Mouse (Mus musculus): ENCODE results near the gene Zfp536. TPM values are rescaled to one million over a fixed set of nuclear protein-coding genes. Genes with fewer than 3 reads are reported as not detected.

The Zfp536 gene
- polyA plus RNA-seq, 1 experiment from 2014 or later: 2.0 TPM

DNA sequence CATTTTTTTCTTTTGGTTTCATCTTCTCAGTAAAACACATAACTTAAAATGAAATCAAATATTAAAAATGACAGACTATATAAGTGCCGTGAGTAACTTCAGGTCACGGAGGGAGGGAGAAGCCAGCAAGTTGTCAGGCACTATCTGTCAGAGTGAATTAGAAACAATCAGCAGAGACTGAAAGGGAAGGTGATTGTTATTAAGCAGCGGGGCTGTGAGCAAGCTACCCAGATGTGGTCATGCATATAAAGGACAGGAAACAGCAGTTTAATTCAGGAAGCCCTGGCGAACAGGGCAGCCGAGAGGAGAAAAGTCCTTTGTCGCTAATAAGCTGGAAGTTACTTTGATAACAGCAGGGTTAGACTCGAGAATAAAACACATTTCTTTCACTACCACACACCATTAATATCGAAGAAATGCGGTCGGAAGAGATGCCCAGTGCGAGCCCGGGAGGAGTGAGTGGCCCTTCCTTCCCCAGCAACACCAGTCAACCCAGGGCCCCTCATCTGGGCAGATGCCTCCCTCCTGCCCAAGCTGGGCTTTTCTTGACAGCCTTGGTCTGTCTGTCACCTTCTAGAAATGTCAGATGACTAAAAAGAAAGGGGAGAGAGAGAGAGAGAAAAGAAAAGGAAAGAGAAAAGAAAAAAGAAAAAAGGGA is 133.6 kb downstream of the Zfp536 start:
- DNase-seq (ENCODE audit: low spot score): no peak
- Histone ChIP-seq H3K4me3 (no peak overlapping the region), H3K36me3 (no peaks in the 10 kb centered on the region), H3K27me3 (ENCODE audit: insufficient read depth, poor library complexity, severe bottlenecking) (peaks cover 6% of the 10 kb centered on the region; the same call in 1 of the 2 replicates), H3K4me1 (no peaks in the 10 kb centered on the region), H3K9me3 (no peaks in the 10 kb centered on the region), H3K27ac (no peak overlapping the region)
- 58% methylated on average over 12 of the region's 12 CpGs for WGBS

DNA sequence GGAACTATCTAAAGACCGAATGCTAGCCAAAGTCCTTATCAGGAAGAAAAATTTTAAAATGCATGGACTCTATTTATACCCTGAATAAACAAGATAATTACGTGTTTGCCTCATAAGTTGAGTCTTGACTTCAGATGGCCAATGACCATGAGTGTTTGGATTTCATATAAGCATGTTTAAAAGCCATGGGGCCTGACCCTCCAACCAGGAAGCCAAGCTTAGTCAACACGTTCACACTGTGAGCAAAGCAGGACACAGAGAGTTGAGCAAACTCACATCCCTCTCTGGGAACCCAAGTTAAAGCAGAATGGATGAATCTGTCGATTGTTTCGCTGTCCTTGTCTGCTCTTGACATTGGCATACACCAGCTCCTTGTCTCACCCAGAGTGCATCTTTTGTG is 138.6 kb downstream of the Zfp536 start:
- no peaks in the 10 kb centered on the region for H3K36me3 ChIP-seq
- H3K27me3 ChIP-seq (ENCODE audit: insufficient read depth, poor library complexity, severe bottlenecking): peaks cover 9% of the 10 kb centered on the region; the same call in 1 of the 2 replicates
- no peaks in the 10 kb centered on the region for H3K4me1 ChIP-seq
- no peak overlapping the region for H3K27ac ChIP-seq
- H3K9me3 ChIP-seq: no peaks in the 10 kb centered on the region
- no peak for DNase-seq (ENCODE audit: low spot score)
- 70% methylated on average over 5 of the region's 5 CpGs for WGBS
- no peak overlapping the region for H3K4me3 ChIP-seq

DNA sequence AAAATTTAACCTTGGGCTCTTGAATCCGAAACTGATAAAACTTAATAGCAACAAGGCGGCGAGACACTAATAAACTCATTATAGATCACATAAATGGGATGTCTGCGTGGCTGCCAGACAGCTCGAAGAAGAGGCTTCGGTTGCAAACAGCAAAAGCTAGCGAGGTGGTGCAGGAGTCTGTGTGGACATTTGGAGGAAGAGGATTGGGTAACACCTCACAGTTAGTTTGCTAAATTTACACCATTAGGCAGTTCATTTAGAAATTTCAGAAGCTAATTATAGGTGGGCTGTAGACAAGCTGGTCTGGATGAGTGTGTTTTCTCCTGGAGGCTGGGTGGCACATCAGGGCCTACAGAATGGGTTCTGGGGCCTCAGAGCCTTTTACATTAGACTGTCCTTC is 143.0 kb downstream of the Zfp536 start:
- WGBS: 86% methylated on average over 7 of the region's 7 CpGs

DNA sequence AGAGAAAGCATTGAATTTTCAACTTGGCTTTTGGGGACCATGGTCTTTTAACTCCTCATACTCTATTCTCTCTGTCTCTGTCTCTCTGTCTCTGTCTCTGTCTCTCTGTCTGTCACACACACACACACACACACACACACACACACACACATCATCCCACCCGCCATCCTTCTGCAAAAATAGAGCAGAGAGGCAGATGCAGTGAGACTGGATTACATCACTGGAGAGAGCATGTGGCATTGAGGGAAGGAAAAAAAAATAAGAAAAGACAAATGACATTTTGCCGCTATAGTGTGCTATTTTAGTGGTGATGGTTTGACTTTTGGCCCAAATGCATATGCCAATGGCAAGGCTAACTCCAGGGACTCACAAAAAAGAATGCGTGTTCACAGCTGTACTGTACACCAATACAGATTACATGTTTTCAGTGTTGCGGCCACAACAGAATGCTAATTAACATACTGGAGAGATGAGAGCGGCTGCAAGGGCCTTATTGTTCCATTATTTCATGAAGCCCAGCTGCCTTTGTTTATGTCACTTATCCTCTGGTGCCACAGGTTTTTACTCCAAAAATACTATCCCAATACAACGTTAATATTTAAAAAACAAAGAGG is 145.4 kb downstream of the Zfp536 start:
- H3K4me3 ChIP-seq: no peak overlapping the region
- peaks cover 49% of the 10 kb centered on the region for H3K27me3 ChIP-seq (ENCODE audit: insufficient read depth, poor library complexity, severe bottlenecking)
- H3K36me3 ChIP-seq: no peaks in the 10 kb centered on the region
- peaks cover 5% of the 10 kb centered on the region; the same call in 1 of the 2 replicates for H3K4me1 ChIP-seq
- H3K27ac ChIP-seq: no peak overlapping the region
- H3K9me3 ChIP-seq: no peaks in the 10 kb centered on the region
- no peak for DNase-seq (ENCODE audit: low spot score)
- 74% methylated on average over 6 of the region's 6 CpGs for WGBS

More for the DNA sequence above, 143.0 kb downstream of the Zfp536 start:
- peaks cover 29% of the 10 kb centered on the region for H3K27me3 ChIP-seq (ENCODE audit: insufficient read depth, poor library complexity, severe bottlenecking)
- H3K4me3 ChIP-seq: no peak overlapping the region
- DNase-seq (ENCODE audit: low spot score): no peak
- no peaks in the 10 kb centered on the region for H3K9me3 ChIP-seq
- no peaks in the 10 kb centered on the region for H3K4me1 ChIP-seq
- no peak overlapping the region for H3K27ac ChIP-seq
- no peaks in the 10 kb centered on the region for H3K36me3 ChIP-seq

DNA sequence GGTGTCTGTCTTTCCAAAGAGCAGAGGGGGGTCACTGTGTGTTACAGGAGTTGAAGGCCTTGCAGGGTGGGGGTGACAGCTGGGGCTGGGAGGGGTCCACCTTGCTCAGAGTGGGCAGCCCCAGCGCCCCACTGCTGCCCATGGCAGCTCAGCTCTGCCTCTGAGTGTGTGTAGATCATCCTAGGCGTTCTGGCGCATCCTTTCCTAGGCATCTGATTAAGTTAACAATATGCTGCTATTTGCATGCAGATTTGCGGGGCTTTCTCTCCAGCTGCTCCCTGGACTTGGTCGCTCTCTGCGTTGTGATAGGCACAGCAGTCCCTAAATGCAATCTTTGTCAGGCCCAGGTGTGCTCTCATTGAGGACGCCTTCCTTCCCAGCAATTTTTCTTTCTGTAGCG is 147.7 kb downstream of the Zfp536 start:
- H3K9me3 ChIP-seq: no peaks in the 10 kb centered on the region
- no peak overlapping the region for H3K4me3 ChIP-seq
- H3K27me3 ChIP-seq (ENCODE audit: insufficient read depth, poor library complexity, severe bottlenecking): peaks cover 58% of the 10 kb centered on the region
- H3K4me1 ChIP-seq: peaks cover 5% of the 10 kb centered on the region; the same call in 1 of the 2 replicates
- WGBS: 36% methylated on average over 8 of the region's 8 CpGs
- H3K36me3 ChIP-seq: no peaks in the 10 kb centered on the region
- no peak for DNase-seq (ENCODE audit: low spot score)
- H3K27ac ChIP-seq: no peak overlapping the region

DNA sequence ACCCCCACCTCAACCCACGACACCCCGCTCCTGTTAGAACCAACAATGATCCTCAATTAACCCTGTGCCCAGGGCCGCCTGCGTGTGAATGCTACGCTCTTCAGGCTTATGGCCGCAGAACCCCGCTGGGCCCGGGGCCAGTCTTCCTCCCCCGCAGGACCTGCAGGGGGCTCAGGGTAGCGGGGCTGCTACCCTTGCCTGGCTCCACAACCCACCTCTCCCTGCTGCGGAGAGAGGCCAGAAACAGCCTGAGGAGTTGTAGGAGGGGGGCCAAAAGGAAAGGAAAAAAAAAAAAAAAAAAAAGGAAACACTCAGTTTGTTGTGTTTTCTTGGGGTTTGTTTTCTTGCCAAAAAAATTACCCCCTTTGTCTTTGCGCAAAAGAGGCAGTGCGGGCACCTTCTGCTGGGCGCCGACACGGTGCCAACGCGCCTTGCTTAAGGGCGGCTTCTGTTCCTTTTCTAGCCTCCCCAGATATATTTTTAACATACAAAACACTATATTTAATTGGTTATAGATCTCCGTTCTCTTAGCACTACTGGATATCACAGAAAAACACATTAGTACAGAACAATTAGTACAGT is 148.6 kb downstream of the Zfp536 start:
- Histone ChIP-seq H3K27ac (no peak overlapping the region), H3K27me3 (ENCODE audit: insufficient read depth, poor library complexity, severe bottlenecking) (peaks cover 54% of the 10 kb centered on the region), H3K36me3 (no peaks in the 10 kb centered on the region), H3K4me1 (peaks cover 5% of the 10 kb centered on the region; the same call in 1 of the 2 replicates), H3K4me3 (peak overlapping the region; percentile 64), H3K9me3 (no peaks in the 10 kb centered on the region)
- WGBS: 6% methylated on average over 20 of the region's 20 CpGs
- DNase-seq (ENCODE audit: low spot score): no peak

DNA sequence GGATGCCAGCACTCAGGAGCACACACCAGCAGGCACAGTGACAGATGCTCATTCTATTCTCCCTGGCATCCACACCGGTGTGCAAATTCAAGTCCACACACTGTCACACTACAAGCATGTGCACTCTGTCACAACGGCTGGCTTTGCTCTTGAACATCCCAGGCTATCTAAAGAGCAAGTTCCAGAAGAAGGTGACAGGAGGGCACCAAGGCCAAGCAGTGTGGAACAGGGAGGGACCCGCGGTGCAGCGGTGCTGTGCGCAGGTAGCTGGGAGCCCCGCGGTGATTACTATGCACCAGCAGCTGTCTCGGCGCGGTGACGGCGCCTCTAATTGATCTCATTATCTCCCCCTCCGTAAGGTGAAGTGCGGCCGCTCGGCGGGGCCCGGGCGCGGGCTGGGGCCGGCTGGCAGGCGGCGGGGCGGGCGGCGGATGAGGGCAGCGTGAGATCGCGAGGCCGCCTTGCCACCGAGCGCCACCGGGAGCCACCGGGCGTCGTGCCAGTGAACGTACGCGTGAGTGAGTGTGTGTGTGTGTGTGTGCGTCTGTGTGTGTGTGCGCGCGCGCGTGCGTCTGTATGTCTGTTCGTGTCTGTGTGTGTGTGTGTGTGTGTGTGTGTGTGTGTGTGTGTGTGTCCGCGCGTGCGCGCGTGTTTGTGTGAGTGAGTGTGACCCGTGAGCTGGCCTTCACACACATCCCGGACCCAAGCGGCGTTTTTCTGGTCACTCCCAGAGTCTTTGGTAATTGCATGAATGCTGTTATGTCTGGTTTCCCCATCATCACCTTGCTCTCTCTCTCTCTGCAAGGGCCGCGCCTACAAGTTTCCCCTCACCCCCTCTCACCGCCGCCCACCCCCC is 149.3 kb downstream of the Zfp536 start:
- Histone ChIP-seq H3K9me3 (no peaks in the 10 kb centered on the region), H3K4me3 (peak overlapping the region; percentile 64), H3K27ac (no peak overlapping the region; the same call in 1 of the 2 replicates), H3K4me1 (peaks cover 5% of the 10 kb centered on the region; the same call in 1 of the 2 replicates), H3K27me3 (ENCODE audit: insufficient read depth, poor library complexity, severe bottlenecking) (peaks cover 54% of the 10 kb centered on the region), H3K36me3 (no peaks in the 10 kb centered on the region)
- 2% methylated on average over 59 of the region's 62 CpGs for WGBS
- DNase-seq (ENCODE audit: low spot score): peak; percentile 77

DNA sequence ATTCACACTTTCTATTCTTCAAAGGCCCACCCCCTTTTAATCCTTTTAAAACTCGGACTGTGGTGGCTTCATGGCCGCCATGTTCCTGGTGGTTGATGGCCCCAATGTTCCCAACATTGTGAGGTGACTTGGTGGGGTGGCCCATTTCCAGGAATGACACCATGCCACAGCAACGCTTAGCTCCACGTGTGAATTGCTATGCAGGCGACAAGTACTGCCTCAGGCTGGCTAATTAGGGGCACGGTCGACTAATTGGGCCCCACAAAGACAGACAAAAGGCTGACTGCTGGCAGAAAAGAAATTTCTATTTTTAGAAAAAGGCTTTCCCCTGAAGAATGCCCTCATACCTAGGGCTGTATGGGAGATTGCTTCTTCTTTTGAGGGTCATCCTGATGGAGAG is 154.2 kb downstream of the Zfp536 start:
- no peak for DNase-seq (ENCODE audit: low spot score)
- Histone ChIP-seq H3K27me3 (ENCODE audit: insufficient read depth, poor library complexity, severe bottlenecking) (peaks cover 43% of the 10 kb centered on the region), H3K9me3 (no peaks in the 10 kb centered on the region), H3K36me3 (no peaks in the 10 kb centered on the region), H3K4me3 (no peak overlapping the region), H3K27ac (no peak overlapping the region), H3K4me1 (peaks cover 9% of the 10 kb centered on the region)
- WGBS: 72% methylated on average over 7 of the region's 7 CpGs

DNA sequence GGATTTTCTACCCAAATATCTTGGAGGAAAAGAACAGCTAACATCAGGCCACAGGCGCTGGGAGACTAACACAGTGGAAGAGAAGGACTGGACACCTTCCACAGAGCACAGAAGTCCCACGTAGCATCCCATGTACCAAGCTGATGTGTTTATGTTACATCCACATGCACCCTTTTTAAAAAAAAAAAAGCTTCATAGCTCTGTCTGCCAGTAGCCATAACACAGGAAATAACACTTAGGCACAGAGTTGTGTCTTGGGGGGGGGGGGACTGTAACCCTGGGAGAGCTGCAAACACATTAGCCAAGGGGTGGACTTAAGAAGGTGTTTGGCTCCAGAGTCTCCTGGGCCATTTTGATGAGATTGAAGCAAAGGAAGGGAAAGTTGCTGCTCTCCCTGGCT is 155.6 kb downstream of the Zfp536 start:
- Histone ChIP-seq H3K9me3 (no peaks in the 10 kb centered on the region), H3K4me3 (no peak overlapping the region), H3K4me1 (peaks cover 12% of the 10 kb centered on the region), H3K27ac (no peak overlapping the region), H3K36me3 (no peaks in the 10 kb centered on the region), H3K27me3 (ENCODE audit: insufficient read depth, poor library complexity, severe bottlenecking) (peaks cover 31% of the 10 kb centered on the region)
- no peak for DNase-seq (ENCODE audit: low spot score)
- 73% methylated on average over 2 of the region's 2 CpGs for WGBS

DNA sequence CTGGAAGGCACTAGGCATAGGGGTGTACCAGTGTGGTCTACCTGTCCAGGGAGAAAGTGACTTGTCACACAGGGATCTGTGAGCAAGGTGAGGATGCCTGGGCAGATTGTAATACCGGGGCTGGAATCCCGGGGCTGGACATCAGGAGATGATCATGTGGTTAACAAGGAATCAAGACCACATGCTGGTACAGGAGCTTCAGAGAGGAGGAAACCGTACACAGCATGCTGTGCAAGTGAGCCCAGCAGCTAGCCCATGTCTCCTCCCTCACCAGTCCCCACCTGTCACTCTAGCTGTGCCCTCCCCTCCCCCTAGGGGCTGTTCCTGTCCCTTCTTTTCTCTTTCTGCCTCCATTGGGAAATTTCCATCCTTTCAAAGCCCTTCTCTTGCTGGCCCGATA is 157.5 kb downstream of the Zfp536 start:
- Histone ChIP-seq H3K27me3 (ENCODE audit: insufficient read depth, poor library complexity, severe bottlenecking) (peaks cover 30% of the 10 kb centered on the region), H3K4me1 (peaks cover 12% of the 10 kb centered on the region), H3K9me3 (no peaks in the 10 kb centered on the region), H3K36me3 (no peaks in the 10 kb centered on the region), H3K4me3 (no peak overlapping the region), H3K27ac (no peak overlapping the region)
- WGBS: 72% methylated on average over 4 of the region's 4 CpGs
- no peak for DNase-seq (ENCODE audit: low spot score)

DNA sequence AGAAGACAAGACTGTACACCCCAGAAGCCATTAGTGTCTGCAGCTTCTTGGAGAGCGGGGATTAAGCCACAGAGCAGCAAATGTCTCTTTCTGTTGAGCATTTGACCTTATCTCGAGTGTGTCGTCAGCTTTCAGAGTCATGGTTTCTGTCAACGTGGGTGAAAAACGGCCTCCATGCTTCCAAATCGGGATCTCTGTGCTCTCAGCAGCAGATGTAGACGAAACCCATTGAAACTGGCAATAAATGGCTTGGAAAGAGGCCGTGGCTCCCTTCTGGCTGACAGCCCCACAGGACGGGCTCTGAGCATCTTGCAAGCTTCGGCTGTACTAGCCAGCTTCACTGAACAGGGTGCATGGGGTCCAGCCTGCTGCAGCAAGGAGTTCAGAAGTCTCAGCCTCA is 159.1 kb downstream of the Zfp536 start:
- Histone ChIP-seq H3K4me3 (no peak overlapping the region), H3K9me3 (no peaks in the 10 kb centered on the region), H3K4me1 (peaks cover 12% of the 10 kb centered on the region), H3K36me3 (no peaks in the 10 kb centered on the region), H3K27ac (no peak overlapping the region), H3K27me3 (ENCODE audit: insufficient read depth, poor library complexity, severe bottlenecking) (peaks cover 46% of the 10 kb centered on the region)
- DNase-seq (ENCODE audit: low spot score): peak; percentile 74
- WGBS: 20% methylated on average over 10 of the region's 10 CpGs

DNA sequence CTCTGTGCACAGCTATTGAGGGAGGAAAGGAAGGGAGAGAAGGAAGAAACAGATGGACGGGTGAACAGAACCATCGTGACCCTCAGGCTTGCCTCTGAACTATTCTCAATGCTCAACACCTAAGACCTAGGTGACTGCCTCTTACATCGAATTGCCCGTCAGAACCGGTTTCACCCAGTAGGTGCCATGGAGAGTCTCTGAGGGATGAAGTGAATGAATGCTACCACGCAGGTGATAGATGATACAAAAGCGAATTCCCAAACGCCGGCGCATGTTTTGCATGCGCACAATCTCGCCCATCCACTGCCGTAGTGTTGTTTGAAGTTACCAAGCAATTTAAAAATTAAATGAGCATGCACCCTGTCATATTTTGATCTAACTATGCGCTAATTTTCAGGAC is 164.9 kb downstream of the Zfp536 start:
- Histone ChIP-seq H3K4me1 (no peaks in the 10 kb centered on the region), H3K36me3 (no peaks in the 10 kb centered on the region), H3K4me3 (no peak overlapping the region), H3K27ac (no peak overlapping the region), H3K27me3 (ENCODE audit: insufficient read depth, poor library complexity, severe bottlenecking) (peaks cover 33% of the 10 kb centered on the region), H3K9me3 (no peaks in the 10 kb centered on the region)
- WGBS: 87% methylated on average over 14 of the region's 14 CpGs
- peak; percentile 56 for DNase-seq (ENCODE audit: low spot score)

DNA sequence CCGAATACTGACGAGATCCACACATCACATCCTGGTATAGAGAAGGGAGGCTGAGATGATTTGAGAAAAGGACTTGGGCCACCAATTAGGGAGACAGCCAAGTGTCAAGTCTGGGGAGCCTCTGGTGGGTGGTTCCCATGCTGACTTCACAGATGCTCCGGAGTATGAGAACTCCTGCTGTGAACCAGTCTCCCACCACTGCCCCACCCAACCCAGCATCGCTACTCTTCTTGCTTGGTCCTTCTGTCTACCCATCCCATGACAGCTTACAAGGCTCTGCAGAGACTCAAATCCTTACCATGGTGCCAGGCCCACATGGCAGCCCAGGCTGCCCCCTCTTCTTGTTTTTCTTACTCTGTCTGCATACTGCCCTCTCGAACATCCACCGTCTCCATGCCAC is 165.5 kb downstream of the Zfp536 start:
- WGBS: 83% methylated on average over 6 of the region's 6 CpGs
- peak; percentile 58 for DNase-seq (ENCODE audit: low spot score)
- no peaks in the 10 kb centered on the region for H3K9me3 ChIP-seq
- H3K4me3 ChIP-seq: no peak overlapping the region
- H3K36me3 ChIP-seq: no peaks in the 10 kb centered on the region
- H3K27ac ChIP-seq: no peak overlapping the region
- H3K4me1 ChIP-seq: no peaks in the 10 kb centered on the region
- peaks cover 31% of the 10 kb centered on the region for H3K27me3 ChIP-seq (ENCODE audit: insufficient read depth, poor library complexity, severe bottlenecking)

All from heart, embryonic 10.5 days (tissue).